Mouse (Mus musculus) heart, postnatal 0 days (tissue): ENCODE results near the gene 1700030J22Rik. TPM values are rescaled to one million over a fixed set of nuclear protein-coding genes. Genes with fewer than 3 reads are reported as not detected.

ENCODE experiments used
- ATAC-seq: fragments of 200-750 bp; cut with Nextera tagmentation; 2 replicates; pipeline ENCODE4 v1.8.0; 2017; ENCODE audit warnings: low read depth, moderate number of reproducible peaks, moderate library complexity; ENCODE audit not compliant: insufficient read depth
- DNase-seq: peaks from one replicate; pipeline ENCODE4 v3.0.0-alpha.2; 2016; ENCODE audit warnings: low spot score
- H3K27ac ChIP-seq: fragments of 300-500 bp; sonication (generic); 2 replicates; pipeline ENCODE4 v1.5.1; 2014; ENCODE audit warnings: low read depth, mild to moderate bottlenecking
- H3K27me3 ChIP-seq: fragments of 300-500 bp; sonication (generic); 2 replicates; pipeline ENCODE4 v1.6.1; 2014; ENCODE audit warnings: low read length, mixed read lengths; ENCODE audit not compliant: control insufficient read depth, insufficient read depth
- H3K36me3 ChIP-seq: fragments of 300-500 bp; sonication (generic); replicated peaks from 2 replicates; pipeline ENCODE4 v1.6.1; 2014; ENCODE audit warnings: low read length, mixed read lengths; ENCODE audit not compliant: control insufficient read depth, insufficient read depth
- H3K4me1 ChIP-seq: fragments of 300-500 bp; sonication (generic); 2 replicates; pipeline ENCODE4 v1.6.1; 2014; ENCODE audit warnings: antibody characterized with exemption; ENCODE audit not compliant: control insufficient read depth, insufficient read depth
- H3K4me2 ChIP-seq: fragments of 300-500 bp; sonication (generic); 2 replicates; pipeline ENCODE4 v1.6.1; 2014; ENCODE audit warnings: low read depth, mild to moderate bottlenecking, low read length, moderate library complexity
- H3K4me3 ChIP-seq: fragments of 300-500 bp; sonication (generic); 2 replicates; pipeline ENCODE4 v1.5.1; 2014; ENCODE audit warnings: low read depth, low read length
- H3K9ac ChIP-seq: fragments of 300-500 bp; sonication (generic); replicated peaks from 2 replicates; pipeline ENCODE4 v1.6.1; 2014; ENCODE audit warnings: low read depth, low read length, mixed read lengths
- H3K9me3 ChIP-seq: fragments of 300-500 bp; sonication (generic); replicated peaks from 2 replicates; pipeline ENCODE4 v1.6.1; 2016; ENCODE audit warnings: low read length; ENCODE audit not compliant: control insufficient read depth
- CTCF ChIP-seq: IDR thresholded peaks from 2 replicates; pipeline ENCODE4 v1.5.1; 2016; ENCODE audit warnings: antibody characterized with exemption, control low read depth, low read depth
- EP300 ChIP-seq: IDR thresholded peaks from 2 replicates; pipeline ENCODE4 v1.6.1; 2016; ENCODE audit warnings: antibody characterized with exemption, low read depth
- WGBS: fragments of 180-500 bp; shearing (Covaris S2); extraction: QIAGEN DNeasy Blood & Tissue Kit; methylation state at CpG from one replicate; pipeline ENCODE4 v1.1.7; 2014; 5-methylcytosine and 5-hydroxymethylcytosine counted together
- polyA plus RNA-seq: library from polyadenylated mRNA; unstranded; fragments of >200 nt; fragmentation: Nextera tagmentation; extraction: Ambion mirVana; gene quantifications from 2 replicates; pipeline ENCODE4 v1.2.1, GENCODE M21; 2015
- total RNA-seq: library from RNA; depleted of rRNA; stranded (reverse); fragments of >200 nt; gene quantifications from 2 replicates; pipeline ENCODE4 v1.2.3, GENCODE M21; 2014; ENCODE audit warnings: low replicate concordance

1700030J22Rik gene
- total and polyA plus RNA-seq, 2 experiments from 2014 or later: 0.26 TPM; not detected in 1

- ATAC-seq (no peak), DNase-seq (no peak)
- no peak overlapping the region for H3K4me3 ChIP-seq
- H3K4me2 ChIP-seq: no peak overlapping the region
- H3K4me1 ChIP-seq: no peaks in the 10 kb centered on the region
- H3K9me3 ChIP-seq: no peaks in the 10 kb centered on the region
- peaks cover 71% of the 10 kb centered on the region for H3K36me3 ChIP-seq
- no peak overlapping the region for H3K27ac ChIP-seq
- TF ChIP-seq CTCF: no peak
- TF ChIP-seq EP300: no peak
- 92% methylated on average over 4 of the region's 4 CpGs for WGBS
- no peaks in the 10 kb centered on the region for H3K27me3 ChIP-seq
- no peak overlapping the region for H3K9ac ChIP-seq
These were observed 43.8 kb downstream of the 1700030J22Rik start for GRCm38 (mm10) chr8:116934976-116935375.

- WGBS: 88% methylated on average over 5 of the region's 5 CpGs
- no peaks in the 10 kb centered on the region for H3K27me3 ChIP-seq
- TF ChIP-seq CTCF: no peak
- no peak for TF ChIP-seq EP300
- H3K9ac ChIP-seq: no peak overlapping the region
- no peaks in the 10 kb centered on the region for H3K4me1 ChIP-seq
- H3K4me2 ChIP-seq: no peak overlapping the region
- no peaks in the 10 kb centered on the region for H3K9me3 ChIP-seq
- no peak overlapping the region for H3K27ac ChIP-seq
- no peak for ATAC-seq
- DNase-seq: no peak
- H3K36me3 ChIP-seq: peaks cover 60% of the 10 kb centered on the region
- no peak overlapping the region for H3K4me3 ChIP-seq
These were observed 50.2 kb downstream of the 1700030J22Rik start for GRCm38 (mm10) chr8:116928588-116928987.

GRCm38 (mm10) chr8:116927880-116928279, 50.9 kb downstream of the 1700030J22Rik start:
- Histone ChIP-seq H3K9ac (no peak overlapping the region), H3K27ac (no peak overlapping the region), H3K9me3 (no peaks in the 10 kb centered on the region), H3K36me3 (peaks cover 53% of the 10 kb centered on the region), H3K4me1 (no peaks in the 10 kb centered on the region), H3K27me3 (no peaks in the 10 kb centered on the region), H3K4me3 (no peak overlapping the region), H3K4me2 (no peak overlapping the region)
- DNase-seq (no peak), ATAC-seq (0 out of 2 replicates have a peak, but pooled peaks have one; percentile 27)
- TF ChIP-seq CTCF: peak; percentile 55
- TF ChIP-seq EP300: no peak
- WGBS: 79% methylated on average over 9 of the region's 9 CpGs

- peaks cover 20% of the 10 kb centered on the region for H3K36me3 ChIP-seq
- H3K9ac ChIP-seq: no peak overlapping the region
- peaks cover 10% of the 10 kb centered on the region for H3K4me1 ChIP-seq
- no peaks in the 10 kb centered on the region for H3K27me3 ChIP-seq
- WGBS: 81% methylated on average over 8 of the region's 8 CpGs
- H3K4me2 ChIP-seq: no peak overlapping the region
- TF ChIP-seq CTCF (no peak), EP300 (no peak)
- no peak overlapping the region for H3K27ac ChIP-seq
- H3K4me3 ChIP-seq: no peak overlapping the region
- DNase-seq (no peak), ATAC-seq (no peak)
- H3K9me3 ChIP-seq: no peaks in the 10 kb centered on the region
These were observed 55.2 kb downstream of the 1700030J22Rik start for GRCm38 (mm10) chr8:116923526-116923925.

GRCm38 (mm10) chr8:116922060-116922757, 56.5 kb downstream of the 1700030J22Rik start:
- WGBS: 30% methylated on average over 17 of the region's 17 CpGs
- no peak for DNase-seq
- Histone ChIP-seq H3K36me3 (peaks cover 16% of the 10 kb centered on the region), H3K27me3 (no peaks in the 10 kb centered on the region), H3K27ac (peak overlapping the region; percentile 94), H3K4me2 (peak overlapping the region; percentile 66), H3K4me3 (peak overlapping the region; percentile 93), H3K9me3 (no peaks in the 10 kb centered on the region), H3K9ac (peak overlapping the region; percentile 75), H3K4me1 (peaks cover 10% of the 10 kb centered on the region)
- TF ChIP-seq CTCF: no peak
- TF ChIP-seq EP300: no peak
- no peak for ATAC-seq
